In genomic region chr1:87326742-87327163, GRCm38 (mm10) we compare ENCODE assay signal across 8 mouse cellular contexts. TPM values are rescaled to one million over a fixed set of nuclear protein-coding genes. Genes with fewer than 3 reads are reported as not detected.
A peak's percentile ranks its signal among the peaks of the same experiment; 100 is the strongest.
DNase-seq lines count a peak whose midpoint lies in the region; ATAC-seq and TF ChIP-seq lines count a peak whose summit lies in the region.

Gene Gigyf2, plus strand, starts transcription at chr1:87326998.

- H3K4me3 ChIP-seq in cortical plate, adult 2 months (ENCODE audit: insufficient read depth, low read length) = peak within 1 kb of the TSS; percentile 76
- H3K4me3 ChIP-seq in megakaryocyte, embryonic 14.5 days (replicated peaks) = peak within 1 kb of the TSS; percentile 98

- TF ChIP-seq CTCF in cortical plate, adult 2 months (IDR thresholded peaks at IDR 0.05; ENCODE audit: extremely low read depth, insufficient read depth, low read length) = no peak

- peak; percentile 94 for DNase-seq in gastrocnemius, adult 8-10 months (ENCODE audit: low spot score in 2 of 2)
- peak; percentile 73 for DNase-seq in hindlimb bud, embryonic 11.5 days (ENCODE audit: extremely low spot score, low read depth, low spot score)
- DNase-seq in left cerebral cortex, adult 8-10 months (ENCODE audit: low spot score in 2 of 2) = peak; percentile 85 to 94
- peak; percentile 97 to 98 for DNase-seq in right cerebral cortex, postnatal 10 days (ENCODE audit: low spot score in 2 of 2)
- DNase-seq in urinary bladder, postnatal 25 days (ENCODE audit: low spot score) = peak; percentile 96

- 0 out of 2 replicates have a peak within 1 kb of the TSS, but pooled peaks have one; percentile 33 for H3K27ac ChIP-seq in cortical plate, adult 2 months (ENCODE audit: insufficient read depth, low read length)

- TF ChIP-seq POLR2A in cortical plate, adult 2 months (IDR thresholded peaks at IDR 0.05; ENCODE audit: extremely low read depth, insufficient read depth, low read length) = peak; percentile 86; the same call in 1 of the 2 replicates

- peaks cover 7% of the 10 kb centered on the region for H3K36me3 ChIP-seq in megakaryocyte, embryonic 14.5 days (replicated peaks; ENCODE audit: low read length)

- peaks cover 2% of the 10 kb centered on the region; the same call in 1 of the 2 replicates for H3K4me1 ChIP-seq in cortical plate, adult 2 months (ENCODE audit: control insufficient read depth, insufficient read depth, low read length)
- peaks cover 56% of the 10 kb centered on the region for H3K4me1 ChIP-seq in megakaryocyte, embryonic 14.5 days

- ATAC-seq in activated CD4-positive, CD25-positive, alpha-beta regulatory T cell, adult 4 months = peak; percentile 86

- H3K27me3 ChIP-seq in megakaryocyte, embryonic 14.5 days (replicated peaks) = no peaks in the 10 kb centered on the region

- no peaks in the 10 kb centered on the region for H3K9me3 ChIP-seq in megakaryocyte, embryonic 14.5 days

RNA-seq across cellular contexts. Expression of gene Gigyf2, which starts in this region (rescaled TPM):
- polyA plus RNA-seq in activated CD4-positive, CD25-positive, alpha-beta regulatory T cell, adult 4 months (2017; shearing (Covaris generic)) = 10 to 100 TPM; 49.9 to 58.1 TPM
- 54.3 and 55.8 TPM in 2 replicates for polyA plus RNA-seq in cortical plate, adult 2 months (2012; rRNA removed)
- total RNA-seq in gastrocnemius, adult 8-10 months (2022) = 10 to 100 TPM; 33.1 to 40.4 (median 39.0) TPM
- total RNA-seq in left cerebral cortex, adult 8-10 months (2022) = 100 to 1,000 TPM; 121 to 154 (median 142) TPM
- polyA plus RNA-seq in megakaryocyte, embryonic 14.5 days (2012; ENCODE audit: insufficient read depth, low replicate concordance) = 4.7 and 10.4 TPM in 2 replicates

Comparison
In these comparisons a context has a peak if more than half of its experiments do, and no peak if none do; other contexts are left out.
1. Peak in every context shown above with its lines: DNase-seq, ATAC-seq, H3K4me3 ChIP-seq and H3K27ac ChIP-seq.